Mouse (Mus musculus): ENCODE measurements at regions not wholly inside any gene's neighbourhood (a gene's known extent, or its start where the extent isn't known, plus 50 kb on each side); places are given as distances from the start of the nearest gene placed in this dataset.

- no peak overlapping the region for H3K4me3 ChIP-seq (ENCODE audit: insufficient read depth, poor library complexity, severe bottlenecking)
- no peak overlapping the region for H3ac ChIP-seq (ENCODE audit: control insufficient read depth, insufficient read length, low read depth)
- H3K27me3 ChIP-seq (ENCODE audit: control insufficient read depth, insufficient read depth, insufficient read length), result no peaks in the 10 kb centered on the region
- no peaks in the 10 kb centered on the region for H3K79me3 ChIP-seq (ENCODE audit: low read depth)
- H3K36me3 ChIP-seq (ENCODE audit: control insufficient read depth, insufficient read depth), result no peaks in the 10 kb centered on the region
- TF ChIP-seq MYOG (IDR thresholded peaks at IDR 0.05; ENCODE audit: control insufficient read depth, extremely low read depth, insufficient read length) (no peak), MAX (IDR thresholded peaks at IDR 0.05) (no peak), USF1 (IDR thresholded peaks at IDR 0.05; ENCODE audit: low read depth) (no peak)
- H3K79me2 ChIP-seq (ENCODE audit: control insufficient read depth, insufficient read depth), result no peaks in the 10 kb centered on the region
These were observed 94.7 kb upstream of the Pdcd1 start for GRCm38 (mm10) chr1:94147015-94147414.

- no peak overlapping the region for H3K4me3 ChIP-seq (ENCODE audit: insufficient read depth, poor library complexity, severe bottlenecking)
- TF ChIP-seq MAX (IDR thresholded peaks at IDR 0.05), result no peak
- TF ChIP-seq CTCF (IDR thresholded peaks at IDR 0.05; ENCODE audit: control insufficient read depth, insufficient read depth, insufficient read length), result no peak
- TF ChIP-seq MYOG (IDR thresholded peaks at IDR 0.05; ENCODE audit: control insufficient read depth, extremely low read depth, insufficient read length), result no peak
- no peak for TF ChIP-seq USF1 (IDR thresholded peaks at IDR 0.05; ENCODE audit: low read depth)
- no peak for TF ChIP-seq FOSL1 (IDR thresholded peaks at IDR 0.05; ENCODE audit: insufficient read depth, low read length, poor library complexity, severe bottlenecking)
- TF ChIP-seq CEBPB (IDR thresholded peaks at IDR 0.05; ENCODE audit: low read depth), result no peak
- TF ChIP-seq MYOD1 (IDR thresholded peaks at IDR 0.05; ENCODE audit: control insufficient read depth, insufficient read length, low read depth), result no peak
- no peaks in the 10 kb centered on the region for H3K36me3 ChIP-seq (ENCODE audit: control insufficient read depth, insufficient read depth)
- H3ac ChIP-seq (ENCODE audit: control insufficient read depth, insufficient read length, low read depth), result no peak overlapping the region
- no peaks in the 10 kb centered on the region for H3K79me3 ChIP-seq (ENCODE audit: low read depth)
- H3K27me3 ChIP-seq (ENCODE audit: control insufficient read depth, insufficient read depth, insufficient read length), result no peaks in the 10 kb centered on the region
- H3K79me2 ChIP-seq (ENCODE audit: control insufficient read depth, insufficient read depth), result no peaks in the 10 kb centered on the region
These were observed 88.2 kb upstream of the Pdcd1 start for GRCm38 (mm10) chr1:94140518-94140917.

GRCm38 (mm10) chr1:94139445-94140062 is 87.2 kb upstream of the Pdcd1 start:
- no peaks in the 10 kb centered on the region for H3K79me2 ChIP-seq (ENCODE audit: control insufficient read depth, insufficient read depth)
- no peaks in the 10 kb centered on the region for H3K27me3 ChIP-seq (ENCODE audit: control insufficient read depth, insufficient read depth, insufficient read length)
- no peak overlapping the region for H3K4me3 ChIP-seq (ENCODE audit: insufficient read depth, poor library complexity, severe bottlenecking)
- TF ChIP-seq MAX (IDR thresholded peaks at IDR 0.05), result no peak
- TF ChIP-seq CTCF (IDR thresholded peaks at IDR 0.05; ENCODE audit: control insufficient read depth, insufficient read depth, insufficient read length), result no peak
- H3ac ChIP-seq (ENCODE audit: control insufficient read depth, insufficient read length, low read depth), result no peak overlapping the region
- H3K79me3 ChIP-seq (ENCODE audit: low read depth), result no peaks in the 10 kb centered on the region
- no peaks in the 10 kb centered on the region for H3K36me3 ChIP-seq (ENCODE audit: control insufficient read depth, insufficient read depth)

- Histone ChIP-seq H3K79me3 (ENCODE audit: low read depth) (no peaks in the 10 kb centered on the region), H3K27me3 (ENCODE audit: control insufficient read depth, insufficient read depth, insufficient read length) (no peaks in the 10 kb centered on the region)
- no peak for TF ChIP-seq FOSL1 (IDR thresholded peaks at IDR 0.05; ENCODE audit: insufficient read depth, low read length, poor library complexity, severe bottlenecking)
- no peak for TF ChIP-seq MAX (IDR thresholded peaks at IDR 0.05)
- TF ChIP-seq CTCF (IDR thresholded peaks at IDR 0.05; ENCODE audit: control insufficient read depth, insufficient read depth, insufficient read length), result no peak
- no peak for TF ChIP-seq USF1 (IDR thresholded peaks at IDR 0.05; ENCODE audit: low read depth)
- TF ChIP-seq CEBPB (IDR thresholded peaks at IDR 0.05; ENCODE audit: low read depth), result no peak
- TF ChIP-seq MYOD1 (IDR thresholded peaks at IDR 0.05; ENCODE audit: control insufficient read depth, insufficient read length, low read depth), result no peak
- no peak for TF ChIP-seq MYOG (IDR thresholded peaks at IDR 0.05; ENCODE audit: control insufficient read depth, extremely low read depth, insufficient read length)
These were observed 84.4 kb upstream of the Pdcd1 start for GRCm38 (mm10) chr1:94136731-94137130.

More at GRCm38 (mm10) chr1:94136731-94137130, 84.4 kb upstream of the Pdcd1 start:
- Histone ChIP-seq H3ac (ENCODE audit: control insufficient read depth, insufficient read length, low read depth) (no peak overlapping the region), H3K36me3 (ENCODE audit: control insufficient read depth, insufficient read depth) (no peaks in the 10 kb centered on the region), H3K4me3 (ENCODE audit: insufficient read depth, poor library complexity, severe bottlenecking) (no peak overlapping the region), H3K79me2 (ENCODE audit: control insufficient read depth, insufficient read depth) (no peaks in the 10 kb centered on the region)

Measured in C2C12 (cell line).